Mouse (Mus musculus) MEL (cell line): ENCODE data around the gene Sec24d. TPM values are rescaled to one million over a fixed set of nuclear protein-coding genes. Genes with fewer than 3 reads are reported as not detected.

ENCODE experiments used
- DNase-seq: peaks from one replicate; pipeline ENCODE4 v3.0.0; 2011; ENCODE audit warnings: low read depth, low spot score
- H3K27ac ChIP-seq: 2 replicates; pipeline ENCODE4 v1.5.1; 2012; ENCODE audit warnings: low read depth, mild to moderate bottlenecking, control low read depth, low read length, moderate library complexity; ENCODE audit not compliant: control insufficient read depth
- H3K27me3 ChIP-seq, 2 experiments: fragments of 150-350 bp in 1 of 2; sonication (generic) in 1 of 2; 2 replicates each; pipeline ENCODE4 v1.6.1; 2012; ENCODE audit warnings: low read length in 2 of 2, mild to moderate bottlenecking in 2 of 2, improper control_type of control experiment in 1 of 2, moderate library complexity in 1 of 2; ENCODE audit not compliant: insufficient read depth in 2 of 2, control insufficient read depth in 1 of 2
- H3K36me3 ChIP-seq, 2 experiments: 2 replicates each; pipeline ENCODE4 v1.6.1; 2012 to 2014; ENCODE audit warnings: low read length in 2 of 2, improper control_type of control experiment in 1 of 2, inconsistent platforms in 1 of 2, mild to moderate bottlenecking in 1 of 2; ENCODE audit not compliant: insufficient read depth in 2 of 2, control insufficient read depth in 1 of 2
- H3K4me1 ChIP-seq, 2 experiments: fragments of 150-350 bp in 1 of 2; sonication (generic) in 1 of 2; 2 replicates each; pipeline ENCODE4 v1.6.1; 2012; ENCODE audit warnings: low read length in 2 of 2, improper control_type of control experiment in 1 of 2, mild to moderate bottlenecking in 1 of 2; ENCODE audit not compliant: insufficient read depth in 2 of 2, control insufficient read depth in 1 of 2
- H3K4me3 ChIP-seq, 2 experiments: fragments of 150-350 bp in 1 of 2; sonication (generic) in 1 of 2; 2 replicates each; pipeline ENCODE4 v1.5.1; 2012; ENCODE audit warnings: low read depth in 2 of 2, low read length in 2 of 2, mild to moderate bottlenecking in 2 of 2, moderate library complexity in 2 of 2, control low read depth in 1 of 2, improper control_type of control experiment in 1 of 2; ENCODE audit not compliant: control insufficient read depth in 1 of 2, insufficient read depth in 1 of 2
- H3K79me2 ChIP-seq: 2 replicates; pipeline ENCODE4 v1.6.1; 2012; ENCODE audit warnings: mild to moderate bottlenecking, low read length, moderate library complexity; ENCODE audit not compliant: control insufficient read depth, poor library complexity, insufficient read depth
- H3K9ac ChIP-seq: 2 replicates; pipeline ENCODE4 v1.6.1; 2012; ENCODE audit warnings: low read depth, mild to moderate bottlenecking, control low read depth, low read length, moderate library complexity; ENCODE audit not compliant: control insufficient read depth, poor library complexity, severe bottlenecking
- H3K9me3 ChIP-seq: fragments of 150-350 bp; sonication (generic); replicated peaks from 2 replicates; pipeline ENCODE4 v1.6.1; 2012; ENCODE audit warnings: mild to moderate bottlenecking, low read length, improper control_type of control experiment, moderate library complexity; ENCODE audit not compliant: insufficient read depth
- CHD2 ChIP-seq: IDR thresholded peaks from 2 replicates; pipeline ENCODE4 v1.6.1; 2011; ENCODE audit warnings: low read length, improper control_type of control experiment
- CTCF ChIP-seq, 3 experiments: IDR thresholded peaks in 2 of 3; conservative IDR thresholded peaks in 1 of 3; 2 replicates each; pipeline ENCODE4 v1.5.1; 2011 to 2012; ENCODE audit warnings: low read length in 3 of 3, low read depth in 2 of 3, mild to moderate bottlenecking in 2 of 3, improper control_type of control experiment in 1 of 3, inconsistent platforms in 1 of 3, mixed read lengths in 1 of 3, moderate library complexity in 1 of 3; ENCODE audit not compliant: control insufficient read depth in 1 of 3, insufficient read depth in 1 of 3, poor library complexity in 1 of 3, severe bottlenecking in 1 of 3
- E2F4 ChIP-seq: IDR thresholded peaks from 2 replicates; pipeline ENCODE4 v1.6.1; 2011; ENCODE audit warnings: low read depth, low read length, improper control_type of control experiment, borderline replicate concordance
- ELF1 ChIP-seq: IDR thresholded peaks from 2 replicates; pipeline ENCODE4 v1.6.1; 2014; ENCODE audit warnings: low read depth, mild to moderate bottlenecking, inconsistent platforms, low read length, improper control_type of control experiment, moderate library complexity
- HCFC1 ChIP-seq: IDR thresholded peaks from 2 replicates; pipeline ENCODE4 v1.6.1; 2012; ENCODE audit warnings: low read depth, mild to moderate bottlenecking, inconsistent platforms, low read length, improper control_type of control experiment, moderate library complexity
- JUND ChIP-seq: IDR thresholded peaks from 2 replicates; pipeline ENCODE4 v1.6.1; 2011; ENCODE audit warnings: low read depth, mild to moderate bottlenecking, improper control_type of control experiment, low read length
- MEF2A ChIP-seq: IDR thresholded peaks from 2 replicates; pipeline ENCODE4 v1.6.1; 2014; ENCODE audit warnings: low read depth, mild to moderate bottlenecking, inconsistent platforms, low read length, improper control_type of control experiment; ENCODE audit not compliant: poor library complexity, insufficient replicate concordance, severe bottlenecking; ENCODE audit errors: extremely low read depth
- NELFE ChIP-seq: IDR thresholded peaks from 2 replicates; pipeline ENCODE4 v1.6.1; 2011; ENCODE audit warnings: low read depth, low read length, improper control_type of control experiment
- NRF1 ChIP-seq: IDR thresholded peaks from 2 replicates; pipeline ENCODE4 v1.6.1; 2014; ENCODE audit warnings: low read depth, mild to moderate bottlenecking, inconsistent platforms, low read length, improper control_type of control experiment, moderate library complexity; ENCODE audit not compliant: poor library complexity, insufficient read depth, severe bottlenecking
- POLR2A ChIP-seq, 2 experiments: IDR thresholded peaks; 2 replicates each; pipeline ENCODE4 v1.6.1; 2011 to 2012; ENCODE audit warnings: low read length in 2 of 2, mild to moderate bottlenecking in 2 of 2, control low read depth in 1 of 2, improper control_type of control experiment in 1 of 2, low read depth in 1 of 2, moderate library complexity in 1 of 2; ENCODE audit not compliant: control insufficient read depth in 1 of 2, insufficient read depth in 1 of 2, poor library complexity in 1 of 2
- POLR2AphosphoS2 ChIP-seq: IDR thresholded peaks from 2 replicates; pipeline ENCODE4 v1.6.1; 2011; ENCODE audit warnings: low read length, improper control_type of control experiment
- SIN3A ChIP-seq: IDR thresholded peaks from 2 replicates; pipeline ENCODE4 v1.6.1; 2012; ENCODE audit warnings: low read length, improper control_type of control experiment, inconsistent platforms
- UBTF ChIP-seq: IDR thresholded peaks from 2 replicates; pipeline ENCODE4 v1.6.1; 2012; ENCODE audit warnings: low read depth, mild to moderate bottlenecking, inconsistent platforms, low read length, improper control_type of control experiment, moderate library complexity, borderline replicate concordance; ENCODE audit not compliant: insufficient read depth
- ZKSCAN1 ChIP-seq: IDR thresholded peaks from 2 replicates; pipeline ENCODE4 v1.6.1; 2012; ENCODE audit warnings: low read depth, mild to moderate bottlenecking, inconsistent platforms, low read length, improper control_type of control experiment, moderate library complexity
- ZNF384 ChIP-seq: IDR thresholded peaks from 2 replicates; pipeline ENCODE4 v1.6.1; 2012; ENCODE audit warnings: low read depth, mild to moderate bottlenecking, inconsistent platforms, low read length, improper control_type of control experiment
- polyA plus RNA-seq, 2 experiments: library from polyadenylated mRNA; stranded (reverse) in 1 of 2; unstranded in 1 of 2; fragments of >175 nt in 1 of 2; fragments of >200 nt in 1 of 2; gene quantifications; 2 replicates each; pipeline versions ENCODE4 v1.2.1 to v1.2.4; 2012; ENCODE audit warnings: low replicate concordance in 2 of 2, low read depth in 1 of 2; ENCODE audit not compliant: insufficient read length in 2 of 2, insufficient read depth in 1 of 2, missing spikeins in 1 of 2
- total RNA-seq: library from RNA; depleted of rRNA; stranded (reverse); fragments of 300-350 nt; gene quantifications from 2 replicates; pipeline ENCODE4 v1.2.3, GENCODE M21; 2012; rRNA removed

The Sec24d gene
- total RNA-seq (10.3 and 12.2 TPM in 2 replicates), polyA plus RNA-seq (10 to 100 TPM in 1 of 2 experiments, not detected in 1; 23.9 TPM)

- Histone ChIP-seq H3K9me3 (no peaks in the 10 kb centered on the region), H3K79me2 (no peaks in the 10 kb centered on the region; the same call in 1 of the 2 replicates), H3K36me3 (peaks cover 0 to 3% of the 10 kb centered on the region in 2 experiments; a peak in 2 of 4 replicates), H3K27ac (no peak within 1 kb of the TSS), H3K4me1 (peaks cover 0 to 2% of the 10 kb centered on the region in 2 experiments; a peak in 1 of 4 replicates), H3K9ac (peak within 1 kb of the TSS; percentile 70), H3K4me3 (peak within 1 kb of the TSS; percentile 54 to 92), H3K27me3 (no peaks in the 10 kb centered on the region)
- TF ChIP-seq ELF1 (0 out of 2 replicates have a peak, but pooled peaks have one; percentile 27), HCFC1 (peak; percentile 24; the same call in 1 of the 2 replicates), NELFE (peak; percentile 50), NRF1 (peak; percentile 37; the same call in 1 of the 2 replicates), E2F4 (no peak), POLR2A (IDR thresholded peaks at IDR 0.05; ENCODE audit: control insufficient read depth in 1 of 2, insufficient read depth in 1 of 2, low read depth in 1 of 2, low read length in 2 of 2, poor library complexity in 1 of 2) (peak; percentile 53 to 54; a peak in 2 of 4 replicates)
- DNase-seq: peak; percentile 86
These were observed at the start of gene Sec24d for GRCm38 (mm10) chr3:123266753-123267651. TSS of gene Sec24d (plus strand) at chr3:123267455.

GRCm38 (mm10) chr3:123218646-123219045 is 48.6 kb upstream of the Sec24d start:
- DNase-seq: peak; percentile 66
- TF ChIP-seq POLR2AphosphoS2: no peak
- TF ChIP-seq SIN3A: no peak
- TF ChIP-seq NELFE: no peak
- no peak for TF ChIP-seq ZKSCAN1
- no peak for TF ChIP-seq ZNF384
- TF ChIP-seq CTCF (IDR thresholded peaks at IDR 0.05 in 2 of 3, conservative IDR thresholded peaks at IDR 0.05 in 1 of 3; ENCODE audit: control insufficient read depth in 1 of 3, insufficient read depth in 1 of 3, low read depth in 2 of 3, low read length in 3 of 3, poor library complexity in 1 of 3, severe bottlenecking in 1 of 3): no peak
- no peak for TF ChIP-seq UBTF
- no peak for TF ChIP-seq JUND
- no peak for TF ChIP-seq MEF2A
- TF ChIP-seq NRF1: no peak
- TF ChIP-seq ELF1: no peak
- no peak for TF ChIP-seq CHD2

More at GRCm38 (mm10) chr3:123218646-123219045, 48.6 kb upstream of the Sec24d start:
- Histone ChIP-seq H3K9me3 (no peaks in the 10 kb centered on the region), H3K27ac (no peak overlapping the region), H3K4me3 (no peak overlapping the region), H3K4me1 (no peaks in the 10 kb centered on the region), H3K79me2 (no peaks in the 10 kb centered on the region), H3K9ac (no peak overlapping the region), H3K27me3 (no peaks in the 10 kb centered on the region; a peak in 1 of 4 replicates), H3K36me3 (no peaks in the 10 kb centered on the region)
